Mouse (Mus musculus) bone marrow, adult 2 months (tissue): Measurements from ENCODE around the gene Thsd7a. TPM values are rescaled to one million over a fixed set of nuclear protein-coding genes. Genes with fewer than 3 reads are reported as not detected.

Experiments
- H3K27ac ChIP-seq: fragments of 200-500 bp; 2 replicates; pipeline ENCODE4 v1.5.1; 2012; ENCODE audit warnings: low read depth, mild to moderate bottlenecking, control low read depth, inconsistent platforms, low read length; ENCODE audit not compliant: control insufficient read depth, poor library complexity, insufficient read depth
- H3K4me1 ChIP-seq: fragments of 200-500 bp; 2 replicates; pipeline ENCODE4 v1.6.1; 2011; ENCODE audit warnings: low read length; ENCODE audit not compliant: control insufficient read depth, insufficient read depth
- H3K4me3 ChIP-seq: fragments of 200-500 bp; replicated peaks from 2 replicates; pipeline ENCODE3; 2011; ENCODE audit warnings: mild to moderate bottlenecking, low read depth, low read length, control low read depth; ENCODE audit not compliant: control insufficient read depth
- CTCF ChIP-seq: fragments of 200-500 bp; IDR thresholded peaks from 2 replicates; pipeline ENCODE4 v1.5.1; 2011; ENCODE audit warnings: low read length, control low read depth; ENCODE audit not compliant: control insufficient read depth, insufficient read depth
- POLR2A ChIP-seq: fragments of 200-500 bp; IDR thresholded peaks from 2 replicates; pipeline ENCODE4 v1.6.1; 2011; ENCODE audit warnings: low read depth, mild to moderate bottlenecking, control low read depth, low read length, borderline replicate concordance; ENCODE audit not compliant: control insufficient read depth
- WGBS: fragments of 180-500 bp; shearing (Covaris S2); methylation state at CpG from one replicate; pipeline ENCODE4 v1.1.7; 2018; 5-methylcytosine and 5-hydroxymethylcytosine counted together
- polyA plus RNA-seq: library from polyadenylated mRNA; stranded (reverse); fragments of >200 nt; gene quantifications from 2 replicates; pipeline ENCODE4 v1.2.4, GENCODE M21; 2011; ENCODE audit warnings: low replicate concordance; ENCODE audit not compliant: missing spikeins, insufficient read depth, insufficient read length

Gene Thsd7a
- polyA plus RNA-seq, 1 experiment: 1.6 TPM

DNA sequence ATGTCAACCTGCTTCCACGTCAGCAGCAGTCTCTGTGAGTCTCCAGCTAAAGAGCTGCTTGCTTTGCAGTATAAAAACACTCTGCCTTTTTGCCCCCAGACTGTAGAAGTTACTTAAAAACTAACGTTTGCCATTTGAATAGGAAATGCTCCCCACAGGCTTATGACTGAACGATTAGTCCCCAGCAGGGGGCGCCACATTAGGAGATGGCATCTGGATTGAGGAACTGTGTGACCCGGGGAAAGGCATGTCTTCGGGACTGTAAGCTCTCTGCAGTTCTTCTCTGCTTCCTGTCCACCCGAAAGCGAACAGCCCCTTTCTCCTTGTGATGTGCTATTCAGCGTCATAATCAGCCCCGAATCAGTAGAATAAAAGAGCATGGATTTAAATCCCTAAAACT lies 330.1 kb downstream of the Thsd7a start:
- 81% methylated on average over 10 of the region's 10 CpGs for WGBS
- Histone ChIP-seq H3K27ac (no peak overlapping the region), H3K4me1 (no peaks in the 10 kb centered on the region), H3K4me3 (no peak overlapping the region)
- TF ChIP-seq POLR2A (no peak), CTCF (no peak)

DNA sequence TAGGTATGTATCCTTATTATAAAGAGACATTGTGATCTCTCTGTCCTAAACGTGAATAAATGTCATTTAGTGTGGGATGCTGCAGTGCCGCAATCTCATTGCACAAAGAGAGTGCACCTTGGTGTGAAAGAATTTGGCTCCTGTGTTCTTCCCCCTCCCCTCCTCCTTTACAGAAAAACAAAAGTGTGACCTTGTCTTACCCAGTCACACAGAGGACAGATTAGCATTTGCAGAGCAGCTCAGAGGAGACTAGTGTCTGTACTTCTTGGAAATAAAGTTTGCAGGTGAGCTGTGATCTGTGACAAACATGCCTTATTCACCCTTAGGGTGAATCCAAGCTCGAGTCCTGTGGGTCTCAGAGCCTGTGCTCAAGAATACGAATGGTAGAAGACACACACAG lies 332.2 kb downstream of the Thsd7a start:
- H3K4me1 ChIP-seq: no peaks in the 10 kb centered on the region
- 59% methylated on average over 4 of the region's 4 CpGs for WGBS

DNA sequence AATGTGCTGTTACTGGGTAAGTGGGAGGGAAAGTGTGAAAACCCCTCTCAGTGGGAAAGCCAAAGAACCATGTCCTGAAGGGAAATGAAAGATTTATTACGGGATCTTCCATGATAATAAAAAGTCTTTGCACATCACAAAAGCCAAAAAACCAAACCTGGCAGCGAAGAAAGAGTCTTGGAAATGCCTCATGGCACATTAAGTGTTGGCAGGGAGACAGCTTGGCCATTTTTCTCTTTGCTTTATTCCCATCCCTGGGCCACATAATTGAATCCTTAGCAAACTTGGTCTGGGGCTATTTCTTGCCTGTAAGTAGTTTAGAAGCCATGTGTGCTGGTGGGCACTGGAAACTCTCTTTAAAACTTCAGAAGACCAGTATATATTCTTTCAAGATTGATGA lies 344.8 kb downstream of the Thsd7a start:
- H3K4me3 ChIP-seq: no peak overlapping the region
- no peaks in the 10 kb centered on the region for H3K4me1 ChIP-seq
- TF ChIP-seq CTCF (no peak), POLR2A (no peak)
- WGBS: 78% methylated on average over 2 of the region's 2 CpGs
- H3K27ac ChIP-seq: no peak overlapping the region

More for the DNA sequence above, 332.2 kb downstream of the Thsd7a start:
- H3K27ac ChIP-seq: no peak overlapping the region
- TF ChIP-seq CTCF (no peak), POLR2A (no peak)
- no peak overlapping the region for H3K4me3 ChIP-seq

DNA sequence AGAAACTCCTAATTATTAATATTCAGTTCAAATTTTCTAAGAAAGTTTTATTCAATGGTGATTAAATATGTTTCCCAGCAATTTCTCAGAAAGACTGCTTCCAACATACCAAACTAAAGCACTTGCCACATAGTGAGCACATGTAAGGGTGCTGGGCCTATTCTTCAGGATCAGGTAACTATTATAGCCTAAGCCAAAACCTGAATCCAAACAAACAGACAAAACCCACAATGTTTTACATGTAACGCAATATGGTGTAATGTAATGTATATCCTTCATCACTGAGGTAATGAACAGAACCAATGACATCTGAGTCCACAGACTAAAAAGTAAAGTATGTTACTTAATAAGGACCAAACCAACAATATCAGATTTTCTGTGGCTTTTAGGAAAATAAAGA lies 346.2 kb downstream of the Thsd7a start:
- H3K27ac ChIP-seq: no peak overlapping the region
- TF ChIP-seq POLR2A: no peak
- no peak for TF ChIP-seq CTCF
- no peaks in the 10 kb centered on the region for H3K4me1 ChIP-seq
- no peak overlapping the region for H3K4me3 ChIP-seq
- WGBS: 98% methylated on average over 1 of the region's 1 CpGs

DNA sequence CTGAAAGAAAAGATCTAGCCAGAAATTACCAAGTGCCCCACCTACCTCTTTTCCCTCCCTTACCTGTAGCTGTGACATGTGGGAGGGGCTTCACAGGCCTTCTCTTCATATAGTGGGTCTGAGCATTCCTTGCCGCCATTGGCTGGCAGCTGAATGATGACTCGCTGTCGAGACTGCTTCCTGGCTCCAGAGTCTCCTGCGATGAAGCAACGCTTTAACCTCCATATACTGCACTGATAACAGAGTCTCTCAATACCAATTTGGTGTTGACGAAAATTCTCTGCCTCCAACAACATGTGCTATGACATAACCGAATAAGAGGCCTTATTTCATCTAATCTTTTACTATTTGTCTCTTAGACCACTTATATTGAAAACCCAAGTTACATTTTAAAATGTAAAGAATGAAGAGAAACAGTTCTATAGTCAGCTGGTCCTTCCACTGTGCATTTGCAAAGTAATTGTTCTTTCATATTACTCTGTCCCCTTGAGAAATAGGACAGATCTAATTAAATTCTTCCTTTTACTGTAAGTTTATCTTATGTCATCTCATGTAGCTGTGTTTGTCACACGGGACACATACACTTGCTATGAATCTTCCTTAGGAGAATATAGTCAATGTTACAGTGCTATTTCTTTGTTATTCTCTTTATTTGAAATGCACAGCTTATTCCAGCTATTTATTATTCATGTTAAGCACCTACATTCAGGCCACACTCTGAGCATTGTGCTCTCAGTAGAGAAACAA lies 351.3 kb downstream of the Thsd7a start:
- Histone ChIP-seq H3K4me3 (no peak overlapping the region), H3K4me1 (no peaks in the 10 kb centered on the region; the same call in 1 of the 2 replicates), H3K27ac (no peak overlapping the region)
- 81% methylated on average over 8 of the region's 8 CpGs for WGBS
- TF ChIP-seq POLR2A (no peak), CTCF (no peak)

DNA sequence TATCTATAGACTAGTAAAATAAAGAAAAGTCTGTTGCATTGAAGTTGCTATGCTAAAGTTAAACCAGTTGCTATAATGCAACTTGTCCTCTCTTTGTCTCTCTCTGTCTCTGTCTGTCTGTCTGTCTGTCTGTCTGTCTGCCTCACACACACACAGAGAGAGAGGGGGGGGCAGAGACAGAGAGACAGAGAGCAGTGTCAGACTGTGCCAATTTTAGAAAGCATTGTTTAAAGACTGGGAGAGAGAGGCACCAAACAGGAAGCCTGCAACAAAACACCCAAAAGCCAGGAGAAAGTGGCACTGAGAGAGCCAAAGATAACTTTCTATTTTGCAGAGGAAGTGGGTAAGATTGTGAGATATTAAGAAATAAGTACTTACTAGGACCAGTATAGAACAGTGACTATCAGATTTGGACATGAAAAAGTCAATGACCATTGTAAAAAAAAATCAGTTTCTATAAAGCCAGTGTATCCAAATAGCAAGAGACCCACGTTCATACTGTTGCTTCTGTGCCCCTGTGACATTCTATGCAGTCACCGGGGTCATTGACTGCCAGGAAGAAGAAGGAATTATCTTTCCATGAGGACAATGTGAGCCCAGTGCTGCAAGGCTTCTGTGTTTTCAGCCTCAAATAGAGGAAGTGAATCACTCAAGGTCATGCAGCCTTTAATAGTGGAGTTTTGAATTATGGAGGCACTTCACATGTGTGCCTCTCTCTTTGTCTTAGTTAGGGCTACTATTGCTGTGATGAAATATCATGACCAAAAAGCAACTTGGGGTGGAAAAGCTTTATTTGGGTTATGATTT lies 355.4 kb downstream of the Thsd7a start:
- TF ChIP-seq CTCF (no peak), POLR2A (no peak)
- Histone ChIP-seq H3K27ac (no peak overlapping the region), H3K4me3 (no peak overlapping the region), H3K4me1 (no peaks in the 10 kb centered on the region; the same call in 1 of the 2 replicates)
- 8% methylated on average over 2 of the region's 2 CpGs for whole genome bisulfite sequencing

DNA sequence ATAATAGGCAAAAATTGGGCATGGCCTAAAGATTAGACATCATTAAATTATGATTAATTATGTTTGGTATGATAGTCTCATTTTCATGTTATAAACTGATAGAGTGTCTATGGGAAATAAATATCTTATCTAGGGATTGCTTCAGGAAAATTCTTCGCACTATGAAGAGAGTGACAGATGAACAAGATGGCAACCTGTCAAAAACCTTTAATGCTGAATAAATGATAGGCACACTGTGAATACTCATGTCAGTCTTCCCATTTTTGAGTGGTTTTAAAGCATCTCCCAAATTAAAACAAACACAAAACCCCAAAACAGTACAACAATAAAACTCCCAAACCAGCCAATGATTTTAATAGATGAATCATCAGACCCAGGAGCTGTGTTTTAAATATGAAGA lies 362.5 kb downstream of the Thsd7a start:
- Histone ChIP-seq H3K27ac (no peak overlapping the region), H3K4me1 (no peaks in the 10 kb centered on the region), H3K4me3 (no peak overlapping the region)
- 81% methylated on average over 1 of the region's 1 CpGs for WGBS
- TF ChIP-seq CTCF: no peak
- TF ChIP-seq POLR2A: no peak

DNA sequence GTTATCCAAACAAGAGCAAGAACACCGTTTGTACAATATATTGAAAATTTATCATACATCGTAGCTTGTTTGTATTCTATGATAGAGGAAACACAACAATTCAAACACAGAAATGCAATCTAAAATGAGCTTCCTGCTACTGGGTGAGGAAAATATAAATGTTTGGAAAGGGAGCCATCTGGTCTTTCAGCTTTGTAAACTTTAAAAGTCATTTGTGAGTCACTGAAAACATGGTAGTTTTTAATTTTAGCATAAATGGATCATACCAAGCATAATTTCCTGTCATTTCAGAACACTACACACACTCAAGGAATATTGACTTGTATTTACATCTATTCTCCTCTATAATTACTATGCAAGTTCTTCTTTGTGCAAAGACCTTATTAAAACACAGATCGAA lies 363.6 kb downstream of the Thsd7a start:
- Histone ChIP-seq H3K4me3 (no peak overlapping the region), H3K27ac (no peak overlapping the region), H3K4me1 (no peaks in the 10 kb centered on the region)
- TF ChIP-seq POLR2A (no peak), CTCF (no peak)
- WGBS: 59% methylated on average over 3 of the region's 3 CpGs
